Mouse (Mus musculus) heart, embryonic 15.5 days (tissue): Measurements from ENCODE around the gene Gas7. TPM values are rescaled to one million over a fixed set of nuclear protein-coding genes. Genes with fewer than 3 reads are reported as not detected.

ENCODE experiments used
- ATAC-seq: fragments of 200-750 bp; cut with Nextera tagmentation; replicated peaks from 2 replicates; pipeline ENCODE4 v1.8.0; 2017; ENCODE audit warnings: low read depth, moderate TSS enrichment; ENCODE audit not compliant: insufficient number of reproducible peaks, insufficient read depth, low FRiP score
- H3K27ac ChIP-seq: fragments of 300-500 bp; sonication (generic); 2 replicates; pipeline ENCODE4 v1.5.1; 2015; ENCODE audit warnings: mild to moderate bottlenecking, inconsistent platforms
- H3K27me3 ChIP-seq: fragments of 300-500 bp; sonication (generic); 2 replicates; pipeline ENCODE4 v1.6.1; 2015; ENCODE audit warnings: inconsistent platforms
- H3K36me3 ChIP-seq: fragments of 300-500 bp; sonication (generic); 2 replicates; pipeline ENCODE4 v1.6.1; 2015; ENCODE audit warnings: mild to moderate bottlenecking, inconsistent platforms
- H3K4me1 ChIP-seq: fragments of 300-500 bp; sonication (generic); replicated peaks from 2 replicates; pipeline ENCODE4 v1.6.1; 2015; ENCODE audit warnings: inconsistent platforms
- H3K4me2 ChIP-seq: fragments of 300-500 bp; sonication (generic); 2 replicates; pipeline ENCODE4 v1.6.1; 2015; ENCODE audit warnings: inconsistent platforms, mild to moderate bottlenecking, moderate library complexity
- H3K4me3 ChIP-seq: fragments of 300-500 bp; sonication (generic); 2 replicates; pipeline ENCODE4 v1.5.1; 2015; ENCODE audit warnings: mild to moderate bottlenecking, inconsistent platforms
- H3K9ac ChIP-seq: fragments of 300-500 bp; sonication (generic); 2 replicates; pipeline ENCODE4 v1.6.1; 2015; ENCODE audit warnings: mild to moderate bottlenecking, inconsistent platforms
- H3K9me3 ChIP-seq: fragments of 300-500 bp; sonication (generic); replicated peaks from 2 replicates; pipeline ENCODE4 v1.6.1; 2016; ENCODE audit warnings: inconsistent platforms
- WGBS: fragments of 180-500 bp; shearing (Covaris S2); methylation state at CpG from one replicate; pipeline ENCODE4 v1.1.7; 2015; ENCODE audit warnings: mixed read lengths; 5-methylcytosine and 5-hydroxymethylcytosine counted together
- polyA plus RNA-seq: library from polyadenylated mRNA; unstranded; fragments of >200 nt; fragmentation: Nextera tagmentation; extraction: Ambion mirVana; gene quantifications from 2 replicates; pipeline ENCODE4 v1.2.1, GENCODE M21; 2015

Gene Gas7
- polyA plus RNA-seq, 1 experiment from 2014 or later: 8.2 TPM

- H3K4me3 ChIP-seq: no peak overlapping the region
- no peaks in the 10 kb centered on the region for H3K27me3 ChIP-seq
- no peak for ATAC-seq
- WGBS: 79% methylated on average over 8 of the region's 8 CpGs
- H3K9ac ChIP-seq: no peak overlapping the region
- no peak overlapping the region for H3K4me2 ChIP-seq
- H3K36me3 ChIP-seq: no peaks in the 10 kb centered on the region
- no peak overlapping the region for H3K27ac ChIP-seq
- H3K4me1 ChIP-seq: peaks cover 9% of the 10 kb centered on the region
- no peaks in the 10 kb centered on the region for H3K9me3 ChIP-seq
These were observed 177.7 kb downstream of the Gas7 start for GRCm38 (mm10) chr11:67632906-67633305.

GRCm38 (mm10) chr11:67633620-67634229 is 178.5 kb downstream of the Gas7 start:
- H3K27me3 ChIP-seq: no peaks in the 10 kb centered on the region
- H3K27ac ChIP-seq: no peak overlapping the region
- no peak overlapping the region for H3K4me3 ChIP-seq
- ATAC-seq: no peak
- H3K9me3 ChIP-seq: no peaks in the 10 kb centered on the region
- H3K4me1 ChIP-seq: peaks cover 2% of the 10 kb centered on the region; the same call in 1 of the 2 replicates
- WGBS: 62% methylated on average over 3 of the region's 3 CpGs
- H3K36me3 ChIP-seq: no peaks in the 10 kb centered on the region
- H3K9ac ChIP-seq: no peak overlapping the region
- no peak overlapping the region for H3K4me2 ChIP-seq

GRCm38 (mm10) chr11:67636201-67636600 is 181.0 kb downstream of the Gas7 start:
- 0 out of 2 replicates have a peak, but pooled peaks cover 2% of the 10 kb centered on the region for H3K4me1 ChIP-seq
- no peaks in the 10 kb centered on the region for H3K9me3 ChIP-seq
- no peak overlapping the region for H3K4me2 ChIP-seq
- no peaks in the 10 kb centered on the region for H3K27me3 ChIP-seq
- H3K4me3 ChIP-seq: no peak overlapping the region
- no peak for ATAC-seq
- H3K36me3 ChIP-seq: no peaks in the 10 kb centered on the region
- H3K9ac ChIP-seq: no peak overlapping the region
- H3K27ac ChIP-seq: no peak overlapping the region
- WGBS: 56% methylated on average over 4 of the region's 4 CpGs

GRCm38 (mm10) chr11:67636905-67637586 is 181.8 kb downstream of the Gas7 start:
- WGBS: 69% methylated on average over 6 of the region's 6 CpGs

GRCm38 (mm10) chr11:67638401-67638800 is 183.2 kb downstream of the Gas7 start:
- Histone ChIP-seq H3K9me3 (no peaks in the 10 kb centered on the region), H3K36me3 (no peaks in the 10 kb centered on the region), H3K4me1 (0 out of 2 replicates have a peak, but pooled peaks cover 4% of the 10 kb centered on the region), H3K27ac (no peak overlapping the region), H3K4me2 (no peak overlapping the region), H3K27me3 (no peaks in the 10 kb centered on the region), H3K9ac (no peak overlapping the region), H3K4me3 (no peak overlapping the region)
- no peak for ATAC-seq
- WGBS: 80% methylated on average over 3 of the region's 3 CpGs

More at GRCm38 (mm10) chr11:67636905-67637586, 181.8 kb downstream of the Gas7 start:
- Histone ChIP-seq H3K36me3 (no peaks in the 10 kb centered on the region), H3K9me3 (no peaks in the 10 kb centered on the region), H3K27ac (no peak overlapping the region), H3K4me3 (no peak overlapping the region), H3K9ac (no peak overlapping the region), H3K4me2 (no peak overlapping the region), H3K4me1 (0 out of 2 replicates have a peak, but pooled peaks cover 2% of the 10 kb centered on the region), H3K27me3 (no peaks in the 10 kb centered on the region)
- ATAC-seq: no peak

GRCm38 (mm10) chr11:67640299-67640698 is 185.1 kb downstream of the Gas7 start:
- no peak for ATAC-seq
- WGBS: 85% methylated on average over 6 of the region's 6 CpGs
- Histone ChIP-seq H3K4me1 (peaks cover 9% of the 10 kb centered on the region), H3K27me3 (no peaks in the 10 kb centered on the region), H3K27ac (no peak overlapping the region), H3K36me3 (no peaks in the 10 kb centered on the region), H3K4me2 (no peak overlapping the region), H3K4me3 (no peak overlapping the region), H3K9me3 (no peaks in the 10 kb centered on the region), H3K9ac (no peak overlapping the region)

- WGBS: 94% methylated on average over 8 of the region's 8 CpGs
These were observed 187.2 kb downstream of the Gas7 start for GRCm38 (mm10) chr11:67642421-67642820.

GRCm38 (mm10) chr11:67642835-67643234 is 187.6 kb downstream of the Gas7 start:
- 70% methylated on average over 5 of the region's 5 CpGs for WGBS

More at GRCm38 (mm10) chr11:67642421-67642820, 187.2 kb downstream of the Gas7 start:
- Histone ChIP-seq H3K4me3 (no peak overlapping the region), H3K27me3 (no peaks in the 10 kb centered on the region), H3K9ac (no peak overlapping the region), H3K36me3 (no peaks in the 10 kb centered on the region), H3K4me1 (peaks cover 7% of the 10 kb centered on the region), H3K9me3 (no peaks in the 10 kb centered on the region), H3K27ac (no peak overlapping the region), H3K4me2 (no peak overlapping the region)
- ATAC-seq: no peak

GRCm38 (mm10) chr11:67643465-67643864 is 188.2 kb downstream of the Gas7 start:
- Histone ChIP-seq H3K4me1 (peaks cover 7% of the 10 kb centered on the region), H3K9me3 (no peaks in the 10 kb centered on the region), H3K27ac (no peak overlapping the region), H3K9ac (no peak overlapping the region), H3K4me3 (no peak overlapping the region), H3K4me2 (no peak overlapping the region), H3K27me3 (no peaks in the 10 kb centered on the region), H3K36me3 (no peaks in the 10 kb centered on the region)
- 79% methylated on average over 3 of the region's 3 CpGs for WGBS
- no peak for ATAC-seq

More at GRCm38 (mm10) chr11:67642835-67643234, 187.6 kb downstream of the Gas7 start:
- H3K9ac ChIP-seq: no peak overlapping the region
- H3K36me3 ChIP-seq: no peaks in the 10 kb centered on the region
- peaks cover 7% of the 10 kb centered on the region for H3K4me1 ChIP-seq
- no peaks in the 10 kb centered on the region for H3K9me3 ChIP-seq
- ATAC-seq: no peak
- H3K27ac ChIP-seq: no peak overlapping the region
- no peak overlapping the region for H3K4me3 ChIP-seq
- H3K4me2 ChIP-seq: no peak overlapping the region
- H3K27me3 ChIP-seq: no peaks in the 10 kb centered on the region

GRCm38 (mm10) chr11:67644632-67645149 is 189.5 kb downstream of the Gas7 start:
- WGBS: 56% methylated on average over 6 of the region's 6 CpGs
- Histone ChIP-seq H3K9me3 (no peaks in the 10 kb centered on the region), H3K27me3 (no peaks in the 10 kb centered on the region), H3K4me3 (no peak overlapping the region), H3K27ac (no peak overlapping the region), H3K36me3 (no peaks in the 10 kb centered on the region), H3K4me2 (no peak overlapping the region), H3K4me1 (peaks cover 7% of the 10 kb centered on the region), H3K9ac (no peak overlapping the region)
- no peak for ATAC-seq

- no peak for ATAC-seq
- H3K27me3 ChIP-seq: 0 out of 2 replicates have a peak, but pooled peaks cover 4% of the 10 kb centered on the region
- no peak overlapping the region for H3K9ac ChIP-seq
- no peak overlapping the region for H3K4me2 ChIP-seq
- no peak overlapping the region for H3K27ac ChIP-seq
- 26% methylated on average over 5 of the region's 5 CpGs for WGBS
- H3K4me1 ChIP-seq: peaks cover 10% of the 10 kb centered on the region
- H3K9me3 ChIP-seq: no peaks in the 10 kb centered on the region
- H3K36me3 ChIP-seq: no peaks in the 10 kb centered on the region
- H3K4me3 ChIP-seq: no peak overlapping the region
These were observed 192.5 kb downstream of the Gas7 start for GRCm38 (mm10) chr11:67647745-67648144.
